Mouse (Mus musculus) mature B cell (primary cell): ENCODE results near the gene Dst.

Source experiments
- in situ Hi-C: fragments of 300-500 bp; cut with MboI; formaldehyde crosslinking; loops from 2 replicates; pipeline ENCODE4 v1.14.3; 2019

Dst gene

DNA sequence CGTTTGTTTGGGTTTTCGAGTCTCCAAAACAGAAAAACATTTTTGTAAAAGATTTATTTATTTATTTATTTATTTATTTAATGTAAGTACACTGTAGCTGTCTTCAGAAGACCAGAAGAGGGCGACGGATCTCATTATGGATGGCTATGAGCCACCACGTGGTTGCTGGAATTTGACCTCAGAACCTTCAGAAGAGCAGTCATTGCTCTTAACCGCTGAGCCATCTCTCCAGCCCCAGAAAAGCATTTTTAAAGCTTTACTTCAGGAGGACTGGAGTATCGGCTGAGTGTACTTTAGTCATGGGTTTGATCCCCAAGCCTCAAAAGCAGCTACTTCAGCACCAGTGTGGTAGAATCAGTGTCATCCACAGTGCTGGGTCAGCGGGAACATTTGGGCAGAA is 266.9 kb downstream of the Dst start:
- in situ Hi-C loops, result no loop called here

DNA sequence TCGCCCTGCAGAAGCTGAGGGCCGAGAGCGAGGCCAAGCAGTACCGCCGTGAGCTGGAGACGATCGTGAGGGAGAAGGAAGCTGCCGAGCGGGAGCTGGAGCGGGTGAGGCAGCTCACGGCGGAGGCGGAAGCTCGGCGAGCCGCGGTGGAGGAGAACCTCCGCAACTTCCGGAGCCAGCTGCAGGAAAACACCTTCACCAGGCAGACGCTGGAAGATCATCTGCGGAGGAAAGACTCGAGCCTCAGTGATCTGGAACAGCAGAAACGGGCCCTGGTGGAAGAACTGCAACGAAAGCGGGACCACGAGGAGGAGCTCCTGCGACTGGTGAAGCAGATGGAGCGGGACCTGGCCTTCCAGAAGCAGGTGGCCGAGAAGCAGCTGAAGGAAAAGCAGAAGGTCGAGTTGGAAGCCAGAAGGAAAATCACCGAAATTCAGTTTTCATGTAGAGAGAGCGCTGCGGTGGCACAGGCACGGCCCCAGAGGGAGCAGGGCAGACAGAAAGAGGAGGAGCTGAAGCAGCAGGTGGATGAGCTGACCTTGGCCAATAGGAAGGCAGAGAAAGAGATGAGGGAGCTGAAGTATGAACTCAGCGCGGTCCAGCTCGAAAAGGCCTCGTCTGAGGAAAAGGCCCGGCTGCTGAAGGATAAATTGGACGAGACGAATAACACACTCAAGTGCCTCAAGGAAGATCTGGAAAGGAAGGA is 270.1 kb downstream of the Dst start:
- in situ Hi-C loops, result no loop called here

DNA sequence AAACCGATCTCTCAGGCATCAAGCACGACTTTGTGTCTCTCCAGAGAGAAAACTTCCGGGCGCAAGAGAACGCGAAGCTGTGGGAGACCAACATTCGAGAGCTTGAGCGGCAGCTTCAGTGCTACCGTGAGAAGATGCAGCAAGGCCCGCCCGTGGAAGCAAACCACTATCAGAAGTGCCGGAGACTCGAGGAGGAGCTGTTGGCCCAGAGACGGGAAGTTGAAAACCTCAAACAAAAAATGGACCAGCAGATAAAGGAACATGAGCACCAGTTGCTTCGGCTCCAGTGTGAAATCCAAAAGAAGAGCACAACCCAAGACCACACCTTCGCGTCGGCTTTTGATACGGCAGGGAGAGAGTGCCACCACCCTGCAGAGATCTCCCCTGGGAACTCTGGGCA is 271.7 kb downstream of the Dst start:
- in situ Hi-C loops, result no loop called here

DNA sequence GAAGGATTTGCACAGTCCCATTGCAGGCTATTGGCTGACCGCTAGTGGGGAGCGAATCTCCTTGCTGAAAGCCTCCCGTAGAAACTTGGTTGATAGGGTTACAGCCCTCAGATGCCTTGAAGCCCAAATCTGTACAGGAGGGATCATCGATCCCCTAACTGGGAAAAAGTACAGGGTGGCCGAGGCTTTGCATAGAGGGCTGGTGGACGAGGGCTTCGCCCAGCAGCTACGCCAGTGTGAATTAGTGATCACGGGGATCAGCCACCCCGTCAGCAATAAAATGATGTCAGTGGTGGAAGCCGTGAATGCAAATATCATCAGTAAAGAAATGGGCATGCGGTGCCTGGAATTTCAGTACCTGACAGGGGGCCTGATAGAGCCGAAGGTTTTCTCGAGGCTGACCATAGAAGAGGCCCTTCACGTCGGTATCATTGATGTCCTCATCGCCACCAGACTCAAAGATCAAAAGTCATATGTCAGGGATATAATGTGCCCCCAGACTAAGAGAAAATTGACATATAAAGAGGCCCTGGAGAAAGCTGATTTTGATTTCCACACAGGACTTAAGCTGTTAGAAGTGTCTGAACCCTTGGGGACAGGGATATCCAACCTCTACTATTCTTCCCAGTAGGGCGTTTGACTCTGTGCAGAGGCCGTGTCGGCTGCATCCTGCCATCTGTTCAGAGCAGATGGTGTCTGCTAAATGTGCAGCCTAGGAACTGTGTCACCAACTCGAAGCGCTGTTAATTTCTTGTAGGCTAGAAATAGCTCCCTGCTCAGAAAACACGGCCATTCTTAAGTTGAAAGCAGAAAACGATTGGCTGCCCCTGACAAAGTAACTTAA is 274.6 kb downstream of the Dst start:
- in situ Hi-C loops, result no loop called here

DNA sequence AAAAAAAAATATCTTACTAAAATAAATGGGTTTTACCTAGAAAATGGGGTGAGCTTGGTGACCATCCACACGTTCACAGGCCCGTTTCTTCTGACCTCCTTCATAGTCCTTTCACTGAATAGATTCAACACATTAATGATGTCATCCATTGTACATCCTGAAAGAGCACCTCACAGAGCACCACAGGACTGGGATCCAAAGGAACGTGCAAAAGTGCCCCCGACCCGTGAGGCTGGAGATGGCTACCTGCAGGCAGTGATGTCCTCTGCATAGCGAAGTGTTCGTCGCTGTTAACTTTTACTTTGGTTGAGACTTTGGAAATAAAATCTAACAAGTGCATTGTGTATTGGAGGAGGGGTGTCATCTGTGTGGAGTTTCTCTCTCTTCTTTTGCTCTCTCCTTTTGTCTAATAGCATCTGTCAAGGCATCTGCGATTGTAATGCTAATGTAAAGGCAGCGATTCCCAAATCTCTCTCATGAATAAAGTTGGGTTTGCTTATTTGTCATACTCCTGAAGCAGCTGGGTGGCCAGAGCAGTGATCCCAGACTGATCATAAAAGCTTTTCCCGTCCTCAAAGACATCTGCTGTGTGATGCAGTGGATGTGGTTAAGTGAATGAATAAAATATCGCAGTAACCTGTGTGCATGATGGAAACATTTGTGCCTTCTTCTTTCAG is 275.4 kb downstream of the Dst start:
- in situ Hi-C loops, result no loop called here

DNA sequence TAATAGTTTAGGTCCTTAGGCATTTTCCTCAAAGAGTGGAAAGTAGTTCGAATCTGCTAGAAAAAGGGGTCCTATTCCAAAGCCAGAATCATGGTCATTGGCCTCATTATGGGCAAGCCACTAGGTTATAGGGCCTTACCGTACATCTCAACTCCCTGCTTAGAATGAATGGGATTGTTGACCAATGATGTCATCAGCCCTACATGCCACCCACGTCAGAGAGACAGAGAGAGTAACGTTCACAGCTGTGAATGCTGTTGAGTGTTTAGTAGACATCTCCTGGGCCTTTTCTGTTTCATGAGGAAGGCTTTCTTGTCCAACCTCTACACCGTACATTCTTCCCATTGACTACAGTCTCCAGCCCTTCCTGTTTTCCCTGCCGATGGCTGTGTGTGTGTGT is 276.2 kb downstream of the Dst start:
- in situ Hi-C loops, result no loop called here

DNA sequence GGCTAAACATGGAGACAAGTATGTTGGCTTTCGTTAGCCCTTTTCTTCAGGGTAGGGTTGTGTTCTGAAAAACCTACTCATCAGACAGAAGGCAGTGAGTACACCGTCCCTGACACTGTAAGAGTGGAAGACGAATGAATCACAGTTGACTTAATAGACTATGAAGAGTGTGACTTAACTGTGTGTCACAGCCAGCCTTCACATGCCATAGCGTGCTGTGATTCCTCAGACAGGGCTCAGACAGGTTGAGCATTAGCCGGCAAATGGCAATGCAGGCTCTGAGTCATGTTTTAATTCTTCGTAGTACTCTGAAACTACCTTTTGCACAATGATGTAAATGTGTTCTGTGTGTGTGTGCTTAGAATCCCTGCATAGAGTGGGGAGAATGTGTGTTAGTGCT is 278.0 kb downstream of the Dst start:
- in situ Hi-C loops, result no loop called here

DNA sequence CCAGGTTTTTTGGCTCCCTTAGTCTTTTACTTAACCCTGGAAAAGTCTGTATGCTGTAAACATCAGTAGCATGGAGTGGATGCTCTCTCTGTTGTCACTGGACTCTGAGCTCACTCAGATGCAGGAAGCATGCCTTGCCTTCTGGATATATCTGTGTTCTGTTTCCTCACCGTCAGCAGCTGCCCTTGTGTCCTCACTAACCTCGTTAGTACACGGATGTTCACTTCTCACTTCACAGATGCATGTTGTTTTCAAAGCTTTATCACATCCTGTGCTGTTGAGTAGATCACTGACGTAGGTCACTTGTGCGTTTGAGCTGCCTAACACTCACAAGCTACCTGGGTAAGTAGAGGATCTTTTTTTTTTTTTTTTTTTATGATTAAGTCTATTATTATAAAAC is 279.5 kb downstream of the Dst start:
- in situ Hi-C loops, result no loop called here

DNA sequence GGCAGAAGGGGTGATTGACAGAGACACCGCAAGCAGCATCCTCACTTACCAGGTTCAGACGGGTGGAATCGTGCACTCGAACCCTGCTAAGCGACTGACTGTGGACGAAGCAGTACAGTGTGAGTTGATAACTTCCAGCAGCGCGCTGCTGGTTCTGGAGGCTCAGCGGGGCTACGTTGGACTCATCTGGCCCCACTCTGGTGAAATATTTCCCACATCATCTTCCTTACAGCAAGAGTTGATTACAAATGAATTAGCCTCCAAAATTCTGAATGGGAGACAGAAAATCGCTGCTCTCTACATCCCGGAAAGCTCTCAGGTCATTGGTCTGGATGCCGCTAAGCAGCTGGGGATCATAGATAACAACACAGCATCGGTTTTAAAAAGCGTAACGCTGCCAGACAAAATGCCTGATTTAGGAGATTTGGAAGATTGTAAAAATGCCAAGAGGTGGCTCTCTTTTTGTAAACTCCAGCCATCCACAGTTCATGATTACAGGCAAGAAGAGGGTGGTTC is 280.8 kb downstream of the Dst start:
- in situ Hi-C loops, result no loop called here

DNA sequence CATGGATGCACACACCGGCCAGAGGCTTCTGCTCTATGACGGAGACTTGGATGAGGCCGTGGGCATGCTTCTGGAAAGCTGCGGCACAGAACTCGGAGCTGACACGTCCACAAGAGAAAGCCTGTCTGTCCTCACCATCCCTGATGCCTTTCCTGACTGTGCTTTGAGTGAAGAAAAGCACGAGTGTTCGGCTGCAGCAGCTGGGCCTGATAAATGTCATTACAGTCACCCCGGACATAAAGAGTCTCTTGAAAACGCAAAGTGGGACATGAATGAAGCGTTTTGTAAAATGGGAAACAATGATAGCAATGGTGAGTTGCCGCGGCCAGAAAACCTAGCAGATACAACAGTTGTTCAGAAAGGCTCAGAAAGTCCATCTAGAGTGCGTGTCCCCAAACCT is 281.3 kb downstream of the Dst start:
- in situ Hi-C loops, result no loop called here

DNA sequence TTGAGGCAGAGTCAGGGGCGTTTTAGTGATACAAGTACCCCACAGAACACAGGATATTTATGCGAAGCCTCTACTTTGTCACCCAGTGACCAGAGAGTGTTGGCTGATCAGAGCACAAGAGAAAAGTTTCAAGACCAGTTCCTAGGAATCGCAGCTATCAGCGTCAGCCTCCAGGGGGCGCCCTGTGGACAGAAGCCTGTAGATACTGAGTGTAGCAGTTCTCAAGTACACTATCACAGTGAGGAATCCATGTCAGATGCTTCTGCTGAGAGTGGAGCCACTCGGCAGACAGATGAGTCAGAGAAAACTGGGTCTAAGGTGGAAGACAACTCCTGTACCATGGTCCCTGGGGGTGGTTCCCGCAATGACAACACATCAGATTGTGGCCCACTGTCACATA is 281.9 kb downstream of the Dst start:
- in situ Hi-C loops, result no loop called here

DNA sequence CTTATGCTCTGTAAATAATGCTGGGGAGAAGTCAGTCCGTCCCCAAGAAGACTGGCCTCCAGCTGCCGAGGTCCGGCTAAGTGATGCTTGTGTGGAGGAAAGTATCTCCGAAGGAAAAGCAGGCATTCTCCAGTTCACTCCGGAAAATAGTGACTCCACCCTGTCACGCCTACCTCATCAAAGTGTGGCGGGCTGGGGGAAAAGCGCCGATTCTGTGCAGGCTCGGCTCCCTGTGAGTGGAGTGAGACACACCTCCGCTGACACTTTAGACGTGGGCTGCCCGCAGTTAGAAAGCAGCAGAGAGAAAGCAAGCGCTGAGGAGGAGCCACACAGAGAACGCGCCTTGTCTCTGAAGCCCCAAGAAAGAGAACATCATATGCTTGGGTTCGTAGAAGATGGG is 284.1 kb downstream of the Dst start:
- in situ Hi-C loops, result no loop called here

DNA sequence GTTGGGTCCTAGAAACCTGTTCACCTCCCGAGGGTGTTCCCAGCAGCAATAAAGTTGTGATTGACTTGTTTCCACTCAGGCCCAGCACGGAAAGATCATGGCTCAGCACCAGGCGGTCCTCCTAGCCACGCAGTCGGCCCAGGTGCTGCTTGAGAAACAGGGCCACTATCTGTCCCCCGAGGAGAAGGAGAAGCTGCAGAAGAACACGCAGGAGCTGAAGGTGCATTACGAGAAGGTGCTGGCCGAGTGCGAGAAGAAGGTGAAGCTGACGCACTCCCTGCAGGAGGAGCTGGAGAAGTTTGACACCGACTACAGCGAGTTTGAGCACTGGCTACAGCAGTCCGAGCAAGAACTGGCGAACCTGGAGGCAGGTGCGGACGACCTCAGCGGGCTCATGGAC is 292.8 kb downstream of the Dst start:
- in situ Hi-C loops, result loop anchor here (25.0 kb wide), 3 partner anchors 212 to 687 kb away; partner anchors contain the start of gene Amer3

DNA sequence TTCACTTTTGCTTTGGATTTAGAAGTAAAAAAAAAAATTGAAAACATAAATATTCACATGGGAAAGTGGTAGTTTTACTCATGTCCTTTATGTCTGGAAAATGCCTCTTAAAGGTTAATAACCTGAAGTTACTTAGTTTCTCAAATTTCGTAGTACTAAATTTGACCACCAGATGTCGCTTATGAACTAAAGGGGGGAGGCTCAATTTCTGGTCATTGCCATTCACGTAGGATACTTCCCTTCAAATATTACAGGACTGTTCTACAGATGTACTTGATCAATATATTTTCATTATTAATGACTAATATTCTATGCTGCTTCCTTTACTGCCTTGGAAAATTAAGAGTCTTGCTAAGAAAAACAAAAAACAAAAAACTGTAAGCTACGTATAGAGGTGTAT is 293.5 kb downstream of the Dst start:
- in situ Hi-C loops, result loop anchor here (25.0 kb wide), 3 partner anchors 211 to 686 kb away; partner anchors contain the start of gene Amer3

DNA sequence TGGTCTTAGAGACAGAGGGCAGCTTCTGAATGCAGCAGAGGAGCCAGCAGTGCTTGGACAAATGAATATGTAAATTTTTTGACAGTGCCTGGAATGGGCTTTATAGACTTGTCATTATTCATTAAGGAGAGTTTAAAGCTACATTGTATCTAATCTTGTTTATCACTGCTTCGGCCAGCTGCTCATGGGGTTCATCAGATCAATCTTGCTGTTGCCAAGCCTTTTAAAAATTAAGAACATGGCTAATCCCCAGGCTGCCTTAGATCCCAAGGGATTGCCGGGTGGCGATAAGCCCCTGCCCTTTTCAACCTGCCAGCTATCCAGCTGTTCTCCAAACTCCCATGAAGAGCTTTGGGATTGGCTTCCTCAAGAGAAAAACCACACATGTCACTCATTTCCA is 303.7 kb downstream of the Dst start:
- in situ Hi-C loops, result loop anchor here (25.0 kb wide), 3 partner anchors 201 to 676 kb away; partner anchors contain the start of gene Amer3

DNA sequence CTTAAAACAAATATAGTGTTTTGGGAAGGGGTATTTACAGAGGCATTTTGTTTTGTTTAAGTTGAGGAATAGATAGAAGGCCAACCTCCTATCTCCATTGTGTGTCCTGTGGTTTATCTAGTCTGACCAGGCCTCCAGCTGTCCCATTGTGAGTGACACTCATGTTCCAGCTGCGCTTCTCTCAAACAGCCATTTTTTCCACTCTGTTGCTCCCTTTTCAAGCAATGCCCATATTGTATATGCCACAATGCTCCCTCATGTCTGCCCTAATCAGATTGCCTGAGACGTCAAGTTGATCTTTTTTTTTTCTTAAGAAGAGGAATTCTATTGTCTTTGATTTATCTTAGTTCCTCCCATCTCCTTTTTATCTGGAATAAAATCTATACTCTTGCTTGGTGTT is 308.4 kb downstream of the Dst start:
- in situ Hi-C loops, result loop anchor here (25.0 kb wide), 3 partner anchors 196 to 671 kb away; partner anchors contain the start of gene Amer3

DNA sequence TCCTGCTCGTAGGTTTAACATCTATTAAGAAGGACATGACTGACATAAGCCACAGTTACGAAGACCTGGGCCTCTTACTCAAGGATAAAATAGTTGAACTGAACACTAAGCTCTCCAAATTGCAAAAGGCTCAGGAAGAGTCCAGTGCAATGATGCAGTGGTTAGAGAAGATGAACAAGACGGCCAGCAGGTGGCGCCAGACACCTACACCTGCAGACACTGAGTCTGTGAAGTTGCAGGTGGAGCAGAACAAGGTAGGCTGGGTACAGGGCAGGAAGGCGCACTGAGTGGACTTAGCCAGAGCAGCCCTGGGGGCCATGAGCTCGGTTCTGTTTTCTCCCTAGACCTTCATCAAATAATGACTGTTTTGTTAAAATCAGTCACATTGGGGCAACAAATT is 310.3 kb downstream of the Dst start:
- in situ Hi-C loops, result loop anchor here (25.0 kb wide), 3 partner anchors 194 to 669 kb away; partner anchors contain the start of gene Amer3

DNA sequence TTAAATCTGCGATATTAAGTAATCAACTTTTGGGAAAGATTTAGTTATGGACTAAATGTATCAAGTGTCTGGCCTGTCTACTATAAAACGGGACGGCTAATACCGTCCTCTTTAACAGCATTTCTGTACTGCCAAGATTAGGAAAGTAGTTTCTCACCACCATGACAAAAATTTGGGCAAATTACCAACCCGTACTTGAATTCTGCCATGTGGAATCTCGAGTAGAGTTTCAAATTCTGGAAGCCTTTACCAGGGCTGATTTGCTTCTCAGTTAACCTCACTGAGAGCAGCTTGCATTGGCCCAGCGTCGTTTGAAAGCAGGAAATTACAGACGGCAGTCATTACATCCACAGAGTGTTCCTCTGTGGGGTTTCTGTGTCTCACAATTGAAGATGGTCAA is 310.8 kb downstream of the Dst start:
- in situ Hi-C loops, result loop anchor here (25.0 kb wide), 3 partner anchors 194 to 668 kb away; partner anchors contain the start of gene Amer3

DNA sequence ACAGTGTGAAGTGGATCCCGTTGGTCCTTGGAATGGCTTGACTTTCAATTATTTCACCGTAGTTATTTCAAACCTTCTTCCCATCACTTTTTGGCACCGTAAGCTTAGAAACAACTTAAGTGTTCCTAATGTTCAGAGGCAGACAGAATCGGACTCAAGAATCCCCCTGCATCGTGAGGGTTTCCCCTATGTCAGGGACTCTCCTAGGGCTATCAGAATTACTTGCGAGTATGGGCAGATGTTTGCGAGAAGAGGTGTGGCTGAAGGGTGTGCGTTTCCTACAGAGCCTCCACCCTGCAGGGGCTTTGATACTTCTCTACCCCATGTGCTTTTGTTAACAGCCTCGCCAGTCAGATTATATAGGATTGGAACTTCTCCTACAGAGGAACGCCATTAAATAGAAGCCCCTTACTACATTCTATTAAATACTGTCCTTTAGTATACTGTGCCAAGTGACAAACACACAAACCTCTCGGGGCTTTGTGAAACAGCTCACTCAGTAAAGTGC is 312.1 kb downstream of the Dst start:
- in situ Hi-C loops, result loop anchor here (25.0 kb wide), 3 partner anchors 192 to 667 kb away; partner anchors contain the start of gene Amer3

DNA sequence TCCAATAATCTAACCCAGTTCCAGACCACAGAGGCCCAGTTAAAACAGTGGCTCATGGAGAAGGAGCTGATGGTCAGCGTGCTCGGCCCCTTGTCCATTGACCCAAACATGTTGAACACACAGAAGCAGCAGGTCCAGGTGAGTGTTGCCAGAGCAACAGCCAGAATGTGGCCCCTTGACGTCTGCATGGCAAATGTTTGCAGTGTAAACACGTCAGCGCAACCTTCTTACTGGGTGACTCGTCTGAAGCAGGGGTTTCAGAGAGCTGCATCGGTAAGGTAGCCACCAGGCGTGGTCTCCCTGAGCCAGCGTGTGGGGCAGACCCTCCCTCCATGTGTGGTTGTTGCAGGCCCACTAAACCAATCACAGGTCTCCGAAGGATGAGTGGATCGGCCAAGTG is 315.8 kb downstream of the Dst start:
- in situ Hi-C loops, result loop anchor here (25.0 kb wide), 3 partner anchors 188 to 663 kb away; partner anchors contain the start of gene Amer3

DNA sequence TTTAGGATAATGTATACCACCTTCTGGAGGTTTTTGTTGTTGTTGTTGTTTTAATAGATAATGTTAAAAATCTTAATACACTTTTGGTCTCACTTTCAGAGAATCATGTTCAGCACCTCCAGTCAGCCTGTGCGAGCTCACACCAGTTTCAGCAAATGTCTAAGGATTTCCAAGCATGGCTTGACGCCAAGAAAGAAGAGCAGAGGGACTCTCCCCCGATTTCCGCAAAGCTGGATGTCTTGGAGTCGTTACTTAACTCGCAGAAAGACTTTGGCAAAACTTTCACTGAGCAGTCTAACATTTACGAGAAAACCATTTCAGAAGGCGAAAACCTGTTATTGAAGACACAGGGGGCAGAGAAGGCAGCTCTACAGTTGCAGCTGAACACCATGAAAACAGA is 319.7 kb downstream of the Dst start:
- in situ Hi-C loops, result no loop called here

DNA sequence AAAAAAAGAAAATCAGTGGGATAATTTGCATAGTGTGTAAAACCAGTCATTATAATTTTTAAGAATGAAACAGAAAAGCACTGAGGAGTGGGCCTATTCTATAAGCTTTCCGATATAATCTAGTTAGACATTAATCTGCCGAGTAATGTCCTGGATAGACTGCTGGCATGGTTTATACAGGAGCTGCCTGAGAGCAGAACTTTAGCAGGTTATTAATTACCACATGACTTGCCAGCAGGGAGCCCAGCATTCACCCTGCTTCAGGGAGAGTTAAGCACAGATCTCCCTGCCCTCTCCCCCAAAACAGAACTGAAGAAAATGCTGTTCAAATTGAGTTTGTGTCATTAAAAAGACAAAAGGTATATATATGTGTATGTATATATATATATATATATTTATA is 323.0 kb downstream of the Dst start:
- in situ Hi-C loops, result no loop called here
